Mouse (Mus musculus) heart, embryonic 15.5 days (tissue): ENCODE results near the gene Mov10. TPM values are rescaled to one million over a fixed set of nuclear protein-coding genes. Genes with fewer than 3 reads are reported as not detected.

Experiments
- ATAC-seq: fragments of 200-750 bp; cut with Nextera tagmentation; replicated peaks from 2 replicates; pipeline ENCODE4 v1.8.0; 2017; ENCODE audit warnings: low read depth, moderate TSS enrichment; ENCODE audit not compliant: insufficient number of reproducible peaks, insufficient read depth, low FRiP score
- H3K27ac ChIP-seq: fragments of 300-500 bp; sonication (generic); 2 replicates; pipeline ENCODE4 v1.5.1; 2015; ENCODE audit warnings: mild to moderate bottlenecking, inconsistent platforms
- H3K27me3 ChIP-seq: fragments of 300-500 bp; sonication (generic); 2 replicates; pipeline ENCODE4 v1.6.1; 2015; ENCODE audit warnings: inconsistent platforms
- H3K36me3 ChIP-seq: fragments of 300-500 bp; sonication (generic); 2 replicates; pipeline ENCODE4 v1.6.1; 2015; ENCODE audit warnings: mild to moderate bottlenecking, inconsistent platforms
- H3K4me1 ChIP-seq: fragments of 300-500 bp; sonication (generic); replicated peaks from 2 replicates; pipeline ENCODE4 v1.6.1; 2015; ENCODE audit warnings: inconsistent platforms
- H3K4me2 ChIP-seq: fragments of 300-500 bp; sonication (generic); 2 replicates; pipeline ENCODE4 v1.6.1; 2015; ENCODE audit warnings: inconsistent platforms, mild to moderate bottlenecking, moderate library complexity
- H3K4me3 ChIP-seq: fragments of 300-500 bp; sonication (generic); 2 replicates; pipeline ENCODE4 v1.5.1; 2015; ENCODE audit warnings: mild to moderate bottlenecking, inconsistent platforms
- H3K9ac ChIP-seq: fragments of 300-500 bp; sonication (generic); 2 replicates; pipeline ENCODE4 v1.6.1; 2015; ENCODE audit warnings: mild to moderate bottlenecking, inconsistent platforms
- H3K9me3 ChIP-seq: fragments of 300-500 bp; sonication (generic); replicated peaks from 2 replicates; pipeline ENCODE4 v1.6.1; 2016; ENCODE audit warnings: inconsistent platforms
- WGBS: fragments of 180-500 bp; shearing (Covaris S2); methylation state at CpG from one replicate; pipeline ENCODE4 v1.1.7; 2015; ENCODE audit warnings: mixed read lengths; 5-methylcytosine and 5-hydroxymethylcytosine counted together
- polyA plus RNA-seq: library from polyadenylated mRNA; unstranded; fragments of >200 nt; fragmentation: Nextera tagmentation; extraction: Ambion mirVana; gene quantifications from 2 replicates; pipeline ENCODE4 v1.2.1, GENCODE M21; 2015

Gene Mov10
- polyA plus RNA-seq, 1 experiment from 2014 or later: 24.4 TPM

DNA sequence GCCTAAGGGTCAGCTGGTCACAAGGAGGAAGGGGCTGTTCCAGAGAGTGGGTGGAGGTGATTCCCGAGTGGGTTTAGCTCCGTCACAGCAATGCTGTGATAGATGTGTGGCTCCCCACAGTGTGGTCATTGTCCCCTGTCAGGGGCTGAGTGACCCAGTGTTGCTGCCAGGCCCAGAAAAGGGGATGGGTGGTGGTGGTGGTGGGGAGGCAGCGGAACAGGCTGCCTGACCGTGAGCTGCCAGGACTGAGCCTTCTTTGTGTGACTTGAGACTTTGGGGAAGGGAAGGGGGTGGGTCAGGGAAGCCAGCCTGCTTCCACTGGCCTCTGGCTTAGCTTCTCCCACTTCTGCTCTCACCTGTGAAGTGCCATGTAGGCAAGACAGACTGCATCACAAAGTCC is 27.3 kb downstream of the Mov10 start:
- Histone ChIP-seq H3K9ac (peak overlapping the region; percentile 81), H3K27me3 (no peaks in the 10 kb centered on the region), H3K9me3 (no peaks in the 10 kb centered on the region), H3K36me3 (peaks cover 17% of the 10 kb centered on the region), H3K4me2 (peak overlapping the region; percentile 78), H3K4me1 (peaks cover 66% of the 10 kb centered on the region), H3K27ac (peak overlapping the region; percentile 95), H3K4me3 (peak overlapping the region; percentile 79)
- no peak for ATAC-seq
- 23% methylated on average over 4 of the region's 4 CpGs for WGBS

DNA sequence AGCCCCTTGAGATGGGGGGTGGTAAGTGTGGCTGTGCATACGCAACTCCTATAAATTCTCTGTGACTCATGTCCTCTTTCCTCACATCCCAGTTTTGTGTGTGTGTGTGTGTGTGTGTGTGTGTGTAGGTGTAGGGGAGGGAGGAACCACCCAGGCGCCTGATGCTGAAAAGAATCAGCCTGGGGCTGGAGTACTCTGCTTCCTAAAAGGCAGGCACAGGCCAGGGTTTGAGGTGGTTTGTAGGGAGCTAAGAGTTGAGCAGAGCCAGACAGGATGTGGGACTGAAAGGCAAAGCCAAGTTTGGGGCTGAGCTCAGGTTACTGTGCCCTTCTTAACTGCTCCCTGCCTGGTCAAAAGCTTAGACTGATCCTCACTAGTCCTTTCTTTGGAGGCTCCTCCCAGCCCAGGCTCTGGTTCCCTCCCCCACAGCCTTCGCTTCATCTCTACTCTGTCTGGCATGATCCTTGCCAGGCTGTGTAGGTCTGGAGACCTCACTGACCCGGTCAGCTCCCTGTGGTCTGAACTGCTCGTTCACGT is 27.9 kb downstream of the Mov10 start:
- Histone ChIP-seq H3K27me3 (no peaks in the 10 kb centered on the region), H3K4me3 (peak overlapping the region; percentile 79), H3K27ac (peak overlapping the region; percentile 95), H3K9me3 (no peaks in the 10 kb centered on the region), H3K36me3 (peaks cover 11% of the 10 kb centered on the region), H3K9ac (peak overlapping the region; percentile 81), H3K4me1 (peaks cover 61% of the 10 kb centered on the region), H3K4me2 (peak overlapping the region; percentile 78)
- 12% methylated on average over 6 of the region's 6 CpGs for WGBS
- no peak for ATAC-seq

DNA sequence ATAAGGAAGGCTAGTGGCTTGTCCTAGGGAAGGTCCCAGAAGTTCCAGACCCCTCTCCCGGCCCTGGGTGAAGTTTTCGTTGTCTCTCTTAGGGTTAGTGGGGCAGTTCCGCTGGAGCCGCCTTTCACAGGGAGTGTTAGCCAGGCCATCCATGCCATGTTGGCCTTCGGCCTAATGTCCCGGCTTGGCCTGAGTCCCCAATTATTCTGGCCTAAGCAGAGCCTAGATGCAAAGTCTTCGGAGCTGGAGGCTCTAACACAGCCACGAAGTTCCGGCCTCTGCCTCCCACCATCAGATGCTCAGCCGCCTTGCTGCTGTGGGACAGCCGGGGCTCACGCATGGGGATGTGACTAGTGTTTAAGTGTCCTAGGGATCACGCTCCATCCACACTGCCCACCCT is 28.5 kb downstream of the Mov10 start:
- peak overlapping the region; percentile 79 for H3K4me3 ChIP-seq
- 10% methylated on average over 13 of the region's 13 CpGs for WGBS
- no peak for ATAC-seq
- no peaks in the 10 kb centered on the region for H3K9me3 ChIP-seq
- H3K9ac ChIP-seq: peak overlapping the region; percentile 81
- H3K4me1 ChIP-seq: peaks cover 55% of the 10 kb centered on the region
- H3K27me3 ChIP-seq: no peaks in the 10 kb centered on the region
- H3K4me2 ChIP-seq: peak overlapping the region; percentile 78
- H3K36me3 ChIP-seq: peaks cover 5% of the 10 kb centered on the region; the same call in 1 of the 2 replicates
- peak overlapping the region; percentile 95 for H3K27ac ChIP-seq

DNA sequence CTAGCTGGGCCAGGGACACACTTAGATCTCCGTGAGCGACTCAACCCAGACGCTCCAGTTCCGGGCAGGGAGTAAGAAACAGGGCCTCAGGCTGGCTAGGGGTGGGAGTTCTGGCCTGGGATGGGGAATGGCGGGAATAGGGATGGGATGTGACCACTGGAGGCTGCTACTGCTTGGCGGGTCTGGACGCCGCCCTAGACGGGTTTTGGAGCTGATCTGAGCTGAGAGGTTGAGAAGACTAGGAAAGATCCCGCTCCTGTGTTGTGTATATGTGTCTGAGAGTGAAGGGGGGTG is 29.1 kb downstream of the Mov10 start:
- H3K27me3 ChIP-seq: no peaks in the 10 kb centered on the region
- H3K9ac ChIP-seq: peak overlapping the region; percentile 81
- peak overlapping the region; percentile 95 for H3K27ac ChIP-seq
- peaks cover 49% of the 10 kb centered on the region for H3K4me1 ChIP-seq
- peak overlapping the region; percentile 79 for H3K4me3 ChIP-seq
- peak; percentile 5; the same call in 1 of the 2 replicates for ATAC-seq
- peak overlapping the region; percentile 78 for H3K4me2 ChIP-seq
- peaks cover 5% of the 10 kb centered on the region; the same call in 1 of the 2 replicates for H3K36me3 ChIP-seq
- 6% methylated on average over 10 of the region's 10 CpGs for WGBS
- H3K9me3 ChIP-seq: no peaks in the 10 kb centered on the region

DNA sequence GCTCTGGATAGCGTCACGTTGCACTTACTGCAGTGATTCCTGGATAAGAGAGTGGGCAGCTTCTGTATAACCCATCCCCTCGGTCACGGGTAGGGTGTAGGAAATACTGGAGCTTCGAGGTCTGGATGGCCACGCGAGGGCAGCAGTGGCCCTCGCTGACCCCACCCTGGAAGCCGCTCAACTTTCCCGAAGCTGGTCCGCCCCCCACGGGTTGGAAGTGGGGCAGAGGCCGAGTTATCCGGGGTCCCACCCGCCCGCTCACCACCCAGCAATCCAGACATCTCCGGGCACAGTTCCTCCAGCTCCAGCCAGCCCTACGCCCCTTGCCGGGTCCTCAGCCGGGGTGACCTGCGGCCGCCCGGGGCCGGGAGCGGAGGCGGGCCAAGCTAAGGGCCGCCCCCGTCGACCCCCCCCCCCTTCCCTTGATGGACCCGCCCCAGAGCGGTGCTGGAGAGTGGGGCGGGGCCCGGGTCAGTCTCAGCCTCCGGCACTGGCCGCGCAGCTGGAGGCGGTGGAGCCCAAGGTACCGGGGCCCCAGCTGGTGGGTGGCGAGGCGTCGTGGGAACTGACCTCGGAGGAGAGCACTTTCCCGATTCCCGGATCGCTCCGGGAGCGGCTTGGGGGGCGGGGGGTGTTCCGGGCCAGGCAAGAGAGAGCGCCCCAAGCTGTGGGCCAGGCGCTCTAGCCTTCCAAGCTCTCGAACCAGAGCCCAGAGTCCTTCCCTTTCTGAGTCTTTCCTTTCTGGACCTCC is 29.6 kb downstream of the Mov10 start:
- Histone ChIP-seq H3K4me2 (peak overlapping the region; percentile 78), H3K27me3 (no peaks in the 10 kb centered on the region), H3K36me3 (peaks cover 5% of the 10 kb centered on the region; the same call in 1 of the 2 replicates), H3K9ac (peak overlapping the region; percentile 81), H3K9me3 (no peaks in the 10 kb centered on the region), H3K4me3 (peak overlapping the region; percentile 79), H3K4me1 (peaks cover 46% of the 10 kb centered on the region), H3K27ac (peak overlapping the region; percentile 95)
- ATAC-seq: peak; percentile 93
- WGBS: under 1% methylated on average over 44 of the region's 52 CpGs

DNA sequence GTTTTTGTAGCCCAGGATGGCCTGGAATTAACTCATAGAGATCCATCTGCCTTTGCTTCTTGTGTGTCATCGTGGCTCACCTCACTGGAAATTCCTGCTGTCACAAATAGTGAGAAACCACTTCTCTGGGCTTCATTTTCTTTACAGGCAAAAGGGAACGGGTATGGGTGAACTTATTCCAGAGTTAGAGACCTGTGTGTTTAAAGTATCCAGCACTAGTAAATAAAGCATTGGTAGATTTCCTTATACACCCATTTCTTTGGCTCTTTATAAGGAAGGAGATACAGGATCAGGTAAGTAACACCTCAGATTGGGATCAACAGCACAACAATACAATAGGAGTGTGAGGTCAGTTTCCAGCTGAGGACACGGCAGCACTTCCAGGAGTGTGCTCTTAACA is 30.3 kb downstream of the Mov10 start, which contains the start of gene Rhoc:
Gene Rhoc (plus strand): TSS at position 301 of the 400 bp plus-strand sequence.
- Histone ChIP-seq H3K4me2 (peak within 1 kb of the TSS; percentile 78), H3K27ac (peak within 1 kb of the TSS; percentile 95), H3K36me3 (peaks cover 5% of the 10 kb centered on the region; the same call in 1 of the 2 replicates), H3K4me3 (peak within 1 kb of the TSS; percentile 79), H3K9me3 (no peaks in the 10 kb centered on the region), H3K9ac (peak within 1 kb of the TSS; percentile 81), H3K27me3 (no peaks in the 10 kb centered on the region), H3K4me1 (peaks cover 44% of the 10 kb centered on the region)
- 21% methylated on average over 3 of the region's 3 CpGs for WGBS
- no peak for ATAC-seq

DNA sequence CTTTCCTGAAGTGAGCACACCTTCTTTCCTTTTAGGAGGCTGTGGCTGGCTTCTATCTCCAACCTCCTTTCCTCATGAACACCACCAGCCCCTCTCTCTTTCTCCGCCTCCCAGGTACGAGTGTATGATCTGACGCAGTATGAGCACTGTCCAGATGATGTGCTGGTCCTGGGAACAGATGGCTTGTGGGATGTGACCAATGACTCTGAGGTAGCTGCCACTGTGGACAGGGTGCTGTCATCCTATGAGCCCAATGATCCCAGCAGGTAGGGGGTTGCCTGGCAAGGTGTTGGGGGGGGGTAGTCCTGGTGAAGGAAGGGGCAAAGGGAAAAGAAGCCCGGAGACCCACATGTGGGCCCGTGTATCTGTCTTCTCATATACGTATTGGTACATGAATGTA is 33.1 kb downstream of the Mov10 start:
- H3K9ac ChIP-seq: no peak overlapping the region
- H3K4me3 ChIP-seq: no peak overlapping the region
- no peaks in the 10 kb centered on the region for H3K9me3 ChIP-seq
- H3K27me3 ChIP-seq: no peaks in the 10 kb centered on the region
- peaks cover 41% of the 10 kb centered on the region for H3K4me1 ChIP-seq
- no peak for ATAC-seq
- H3K27ac ChIP-seq: no peak overlapping the region
- WGBS: 90% methylated on average over 6 of the region's 6 CpGs
- H3K36me3 ChIP-seq: no peaks in the 10 kb centered on the region
- no peak overlapping the region for H3K4me2 ChIP-seq

DNA sequence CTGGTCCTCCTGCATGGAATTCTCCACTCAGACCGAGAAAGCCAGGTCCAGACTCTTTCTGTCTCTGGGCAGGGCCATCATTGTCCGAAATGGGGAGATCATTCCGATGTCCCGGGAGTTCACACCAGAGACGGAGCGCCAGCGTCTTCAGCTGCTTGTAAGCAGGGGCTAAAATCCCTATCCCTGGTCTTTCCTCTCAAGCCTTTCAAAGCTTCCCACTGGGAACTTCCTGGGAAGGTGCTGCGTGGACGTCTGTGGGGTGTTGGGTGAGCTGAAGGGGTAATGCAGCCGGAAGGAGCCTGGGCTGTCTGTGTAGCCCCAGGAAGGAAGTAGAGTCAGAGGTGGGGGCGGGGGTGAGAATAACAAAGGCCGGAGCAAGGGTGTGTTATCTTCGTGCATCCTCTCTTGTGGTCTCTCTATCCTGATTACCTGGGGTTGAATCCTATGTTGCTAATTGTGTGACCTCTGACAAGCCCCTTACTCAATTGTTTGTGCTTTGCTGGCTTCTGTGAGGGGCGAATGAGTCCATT is 34.3 kb downstream of the Mov10 start:
- Histone ChIP-seq H3K4me2 (peak overlapping the region; percentile 21), H3K9me3 (no peaks in the 10 kb centered on the region), H3K4me3 (no peak overlapping the region), H3K27me3 (peaks cover 3% of the 10 kb centered on the region), H3K27ac (no peak overlapping the region), H3K4me1 (peaks cover 41% of the 10 kb centered on the region), H3K9ac (no peak overlapping the region), H3K36me3 (no peaks in the 10 kb centered on the region)
- 45% methylated on average over 14 of the region's 14 CpGs for WGBS
- no peak for ATAC-seq

DNA sequence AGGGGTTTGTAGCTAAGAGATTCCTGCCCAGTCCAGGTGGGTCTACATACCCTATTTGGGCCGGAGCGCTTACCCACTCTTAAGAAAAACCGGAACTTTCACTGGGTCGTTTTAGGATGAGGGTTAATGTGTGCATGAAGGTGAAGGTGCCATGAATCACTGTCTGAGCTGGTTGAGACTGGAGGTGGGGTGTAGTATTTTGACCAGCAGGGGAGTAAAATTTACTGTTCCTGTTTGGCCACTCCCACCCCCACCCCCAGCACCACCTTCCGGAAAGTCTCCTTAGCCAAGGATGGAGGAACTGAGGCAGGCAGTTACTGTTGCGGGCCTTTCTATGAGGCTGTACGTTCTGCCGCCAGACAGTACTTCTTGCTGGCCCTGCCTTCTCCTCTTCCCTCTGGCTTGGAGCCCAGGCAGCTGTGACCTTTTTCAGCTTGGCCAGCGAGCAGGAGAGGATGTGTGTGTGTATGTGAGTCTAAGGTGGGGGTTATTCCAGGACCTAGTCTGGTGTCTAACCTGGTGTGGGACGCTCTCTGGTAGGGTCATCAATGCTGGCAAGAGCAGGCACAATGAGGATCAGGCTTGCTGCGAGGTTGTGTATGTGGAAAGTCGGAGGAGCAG is 36.2 kb downstream of the Mov10 start:
- 14% methylated on average over 12 of the region's 12 CpGs for WGBS
- ATAC-seq: peak; percentile 43
- Histone ChIP-seq H3K27ac (peak overlapping the region; percentile 91), H3K4me2 (peak overlapping the region; percentile 98), H3K9ac (peak overlapping the region; percentile 73), H3K36me3 (no peaks in the 10 kb centered on the region), H3K27me3 (peaks cover 16% of the 10 kb centered on the region), H3K4me3 (peak overlapping the region; percentile 67), H3K9me3 (no peaks in the 10 kb centered on the region), H3K4me1 (peaks cover 43% of the 10 kb centered on the region)

DNA sequence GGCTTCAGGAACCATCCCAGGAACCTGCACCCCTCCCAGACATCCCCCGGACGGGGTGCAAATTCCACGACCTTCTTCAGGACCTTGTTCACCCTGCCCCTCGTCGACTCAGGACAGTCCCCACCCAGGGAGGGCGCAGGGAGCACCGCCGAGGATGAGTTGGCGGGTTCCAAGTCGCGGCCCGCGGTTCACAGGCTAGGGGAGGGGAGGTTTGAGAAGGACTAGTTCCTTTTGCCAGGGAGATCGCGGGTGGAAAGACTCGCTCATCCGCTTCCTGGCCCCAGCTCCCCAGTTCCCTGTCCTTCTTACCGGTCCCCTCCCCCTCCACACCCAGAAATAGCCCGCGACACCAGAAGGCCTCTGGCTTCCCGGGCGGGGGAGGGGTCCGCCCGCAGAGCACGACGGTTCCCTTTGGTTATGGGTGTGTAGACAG is 36.9 kb downstream of the Mov10 start, which contains the start of gene Fam19a3:
Gene Fam19a3 (minus strand): TSS at position 370 of the 433 bp plus-strand sequence.
- H3K36me3 ChIP-seq: no peaks in the 10 kb centered on the region
- H3K9ac ChIP-seq: peak within 1 kb of the TSS; percentile 73
- WGBS: 1% methylated on average over 26 of the region's 26 CpGs
- peak within 1 kb of the TSS; percentile 98 for H3K4me2 ChIP-seq
- ATAC-seq: peak; percentile 68
- H3K27me3 ChIP-seq: peaks cover 22% of the 10 kb centered on the region
- peak within 1 kb of the TSS; percentile 67 for H3K4me3 ChIP-seq
- H3K27ac ChIP-seq: peak within 1 kb of the TSS; percentile 91
- H3K9me3 ChIP-seq: no peaks in the 10 kb centered on the region
- H3K4me1 ChIP-seq: peaks cover 45% of the 10 kb centered on the region
